Mouse (Mus musculus) embryonic fibroblast, embryonic 13.5 days (primary cell): ENCODE results near the gene Rab6b. TPM values are rescaled to one million over a fixed set of nuclear protein-coding genes. Genes with fewer than 3 reads are reported as not detected.

ENCODE experiments used
- H3K27ac ChIP-seq: 2 replicates; pipeline ENCODE4 v1.5.1; 2012; ENCODE audit warnings: low read length, control low read depth, inconsistent platforms; ENCODE audit not compliant: insufficient read depth
- H3K4me1 ChIP-seq: 2 replicates; pipeline ENCODE4 v1.6.1; 2011; ENCODE audit warnings: low read length; ENCODE audit not compliant: control insufficient read depth, insufficient read depth
- H3K4me3 ChIP-seq: 2 replicates; pipeline ENCODE4 v1.5.1; 2011; ENCODE audit warnings: mild to moderate bottlenecking, control low read depth, low read length; ENCODE audit not compliant: insufficient read depth
- CTCF ChIP-seq: IDR thresholded peaks from 2 replicates; pipeline ENCODE4 v1.5.1; 2011; ENCODE audit warnings: mild to moderate bottlenecking, control low read depth, low read length, moderate library complexity, borderline replicate concordance; ENCODE audit not compliant: insufficient read depth
- POLR2A ChIP-seq: IDR thresholded peaks from 2 replicates; pipeline ENCODE4 v1.6.1; 2011; ENCODE audit warnings: low read depth, mild to moderate bottlenecking, control low read depth, low read length, moderate library complexity
- polyA plus RNA-seq: library from polyadenylated mRNA; stranded (reverse); fragments of >200 nt; gene quantifications from 2 replicates; pipeline ENCODE4 v1.2.4, GENCODE M21; 2011; ENCODE audit warnings: low read depth; ENCODE audit not compliant: missing spikeins, insufficient read length

Gene Rab6b
- polyA plus RNA-seq = 1.7 and 2.4 TPM in 2 replicates

- Histone ChIP-seq H3K4me1 (no peaks in the 10 kb centered on the region), H3K27ac (no peak within 1 kb of the TSS), H3K4me3 (peak within 1 kb of the TSS; percentile 43)
- TF ChIP-seq CTCF (no peak), POLR2A (no peak)
These were observed at the start of gene Rab6b for GRCm38 (mm10) chr9:103111621-103112470. Gene Rab6b (plus strand): TSS chr9:103111787.

- Histone ChIP-seq H3K4me3 (no peak overlapping the region), H3K27ac (no peak overlapping the region), H3K4me1 (peaks cover 10% of the 10 kb centered on the region; the same call in 1 of the 2 replicates)
- TF ChIP-seq CTCF (no peak), POLR2A (no peak)
These were observed 48.0 kb upstream of the Rab6b start for GRCm38 (mm10) chr9:103063591-103063990.

- Histone ChIP-seq H3K4me3 (no peak overlapping the region), H3K27ac (no peak overlapping the region), H3K4me1 (peaks cover 1% of the 10 kb centered on the region; the same call in 1 of the 2 replicates)
- TF ChIP-seq POLR2A = no peak
- TF ChIP-seq CTCF = no peak
These were observed 44.7 kb upstream of the Rab6b start for GRCm38 (mm10) chr9:103066845-103067244.

- TF ChIP-seq CTCF = no peak
- Histone ChIP-seq H3K4me1 (peaks cover 5% of the 10 kb centered on the region; the same call in 1 of the 2 replicates), H3K27ac (no peak overlapping the region), H3K4me3 (no peak overlapping the region)
These were observed 43.9 kb upstream of the Rab6b start for GRCm38 (mm10) chr9:103067651-103068050.

GRCm38 (mm10) chr9:103068769-103069168 lies 42.8 kb upstream of the Rab6b start:
- no peak overlapping the region for H3K27ac ChIP-seq
- H3K4me3 ChIP-seq = no peak overlapping the region
- peaks cover 5% of the 10 kb centered on the region; the same call in 1 of the 2 replicates for H3K4me1 ChIP-seq
- TF ChIP-seq POLR2A (no peak), CTCF (no peak)

- Histone ChIP-seq H3K4me3 (no peak overlapping the region), H3K4me1 (peaks cover 5% of the 10 kb centered on the region; the same call in 1 of the 2 replicates), H3K27ac (no peak overlapping the region)
- TF ChIP-seq POLR2A (no peak), CTCF (no peak)
These were observed 39.9 kb upstream of the Rab6b start for GRCm38 (mm10) chr9:103071541-103072203.

- no peak overlapping the region for H3K27ac ChIP-seq
- TF ChIP-seq CTCF (no peak), POLR2A (no peak)
- peaks cover 5% of the 10 kb centered on the region; the same call in 1 of the 2 replicates for H3K4me1 ChIP-seq
- no peak overlapping the region for H3K4me3 ChIP-seq
These were observed 39.4 kb upstream of the Rab6b start for GRCm38 (mm10) chr9:103072204-103072599.

GRCm38 (mm10) chr9:103072926-103073515 lies 38.6 kb upstream of the Rab6b start:
- Histone ChIP-seq H3K4me1 (peaks cover 5% of the 10 kb centered on the region; the same call in 1 of the 2 replicates), H3K27ac (no peak overlapping the region), H3K4me3 (no peak overlapping the region)
- no peak for TF ChIP-seq POLR2A
- TF ChIP-seq CTCF = no peak

GRCm38 (mm10) chr9:103076836-103077531 lies 34.6 kb upstream of the Rab6b start:
- Histone ChIP-seq H3K4me1 (peaks cover 4% of the 10 kb centered on the region; the same call in 1 of the 2 replicates), H3K4me3 (no peak overlapping the region), H3K27ac (no peak overlapping the region)
- no peak for TF ChIP-seq POLR2A
- TF ChIP-seq CTCF = no peak
